Mouse (Mus musculus): ENCODE measurements at regions not wholly inside any gene's neighbourhood (a gene's known extent, or its start where the extent isn't known, plus 50 kb on each side); places are given as distances from the start of the nearest gene placed in this dataset.

- TF ChIP-seq CTCF (IDR thresholded peaks at IDR 0.05) (no peak), EP300 (IDR thresholded peaks at IDR 0.05; ENCODE audit: insufficient read depth, low read depth, low read length) (no peak), POLR2A (IDR thresholded peaks at IDR 0.05; ENCODE audit: insufficient read depth, low read depth, low read length) (no peak)
Observed at GRCm38 (mm10) chr5:43055111-43055710, 177.8 kb upstream of the Cpeb2 start.
